Mouse (Mus musculus) kidney, postnatal 10 days (tissue): ENCODE data around the gene Defb5.
"Not testable (repeated sequence)": the region's sequence is repeated elsewhere in the genome, so short reads cannot be mapped to it uniquely, and the experiment has no call there.

ENCODE experiments used
- DNase-seq: peaks from one replicate; pipeline ENCODE4 v3.0.0; 2021; ENCODE audit warnings: mixed read lengths

Defb5 gene

DNA sequence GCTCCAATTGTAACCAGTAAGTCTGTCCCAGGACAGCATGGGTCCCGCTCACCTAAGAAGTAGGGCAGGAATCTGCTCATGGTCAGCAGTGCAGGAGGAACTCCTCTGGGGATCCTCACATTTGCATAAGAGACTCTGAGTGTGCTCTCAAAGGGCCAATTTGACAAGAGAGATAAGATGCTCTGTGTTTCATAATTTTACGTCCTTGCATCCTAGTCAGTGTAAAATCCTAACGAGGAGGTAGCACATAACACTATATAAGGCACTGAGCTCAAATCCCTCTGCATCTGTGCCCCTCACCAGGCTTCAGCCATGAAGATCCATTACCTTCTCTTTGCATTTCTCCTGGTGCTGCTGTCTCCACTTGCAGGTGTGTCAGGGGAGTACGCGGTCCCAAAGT, at the start of gene Defb5:
Gene Defb5 (plus strand): TSS at position 301 of the 400 bp plus-strand sequence.
- no peak for DNase-seq

DNA sequence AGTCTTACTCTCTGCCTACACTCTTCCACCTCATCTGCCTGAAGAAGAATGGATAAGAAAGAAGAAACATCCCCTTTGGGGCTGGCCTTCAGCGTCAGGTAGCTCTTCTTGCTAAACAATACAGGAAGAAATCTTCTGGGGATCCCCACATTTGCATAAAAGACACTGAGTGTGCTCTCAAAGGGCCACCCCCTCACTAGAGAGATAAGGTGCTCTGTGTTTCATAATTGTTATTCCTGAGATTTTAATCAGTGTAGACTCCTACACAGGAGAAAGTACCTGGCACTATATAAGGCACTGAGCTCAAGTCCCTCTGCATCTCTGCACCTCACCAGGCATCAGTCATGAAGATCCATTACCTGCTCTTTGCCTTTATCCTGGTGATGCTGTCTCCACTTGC, 22.2 kb upstream of the Defb5 start, which contains the start of gene Defb6:
Gene Defb6 (plus strand): TSS at position 318 of the 400 bp plus-strand sequence.
- no peak for DNase-seq

DNA sequence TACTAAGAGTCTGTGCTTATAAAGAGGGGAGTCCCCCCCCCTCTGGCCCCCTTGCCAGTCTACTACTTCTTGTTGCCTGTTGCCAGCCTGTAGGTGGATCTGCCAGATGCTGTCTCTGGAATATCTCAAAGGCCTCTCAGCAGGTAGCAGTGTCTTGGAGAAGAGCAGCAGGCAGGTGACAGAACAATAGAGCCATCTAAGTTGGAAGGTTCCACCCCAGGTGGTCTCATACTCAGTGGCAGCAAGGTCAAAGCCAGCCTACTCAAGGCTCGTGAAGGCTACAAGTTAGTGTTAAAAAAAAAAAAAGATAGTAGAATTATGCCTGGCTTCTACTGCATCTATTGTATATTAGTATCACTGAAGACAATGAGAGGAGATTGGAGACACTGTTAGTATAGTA, 9.3 kb upstream of the Defb5 start:
- DNase-seq, result no peak

DNA sequence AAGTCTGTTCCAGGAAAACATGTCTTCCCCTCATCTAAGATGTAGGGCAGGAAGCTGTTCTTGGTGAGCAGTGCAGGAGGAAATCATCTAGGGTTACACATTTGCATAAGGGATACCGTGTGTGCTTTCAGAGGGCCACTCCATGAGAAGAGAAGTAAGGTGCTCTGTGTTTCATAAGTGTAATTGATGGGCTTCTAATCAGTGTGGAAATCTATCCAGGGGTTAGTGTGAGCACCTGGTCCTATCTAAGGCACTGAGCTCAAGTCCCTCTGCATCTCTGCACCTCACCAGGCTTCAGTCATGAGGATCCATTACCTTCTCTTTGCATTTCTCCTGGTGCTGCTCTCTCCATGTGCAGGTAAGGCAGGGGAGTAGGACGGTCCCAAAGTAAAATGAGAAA, 7.8 kb upstream of the Defb5 start, which contains the start of gene Defb46:
Gene Defb46 (plus strand): TSS at position 301 of the 400 bp plus-strand sequence.
- no peak for DNase-seq

DNA sequence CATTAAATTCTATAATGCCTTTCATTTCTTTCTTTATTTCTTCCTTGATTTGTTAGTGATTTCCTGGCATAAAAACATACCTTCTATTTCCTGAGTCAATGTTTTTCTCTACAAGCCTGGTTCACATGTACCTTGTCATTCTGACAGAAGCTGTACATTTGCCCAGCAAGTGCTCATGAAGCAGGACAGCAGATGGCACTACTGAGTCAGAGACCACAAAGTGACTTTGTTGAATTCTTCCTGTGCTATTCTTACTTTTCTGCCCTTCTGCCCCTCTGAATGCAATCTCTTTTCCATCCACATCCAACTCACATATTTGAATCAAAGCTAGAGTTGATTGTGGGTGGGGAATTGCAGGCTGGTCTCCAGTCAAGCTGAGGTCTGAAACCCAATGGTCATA, 10.8 kb downstream of the Defb5 start:
- DNase-seq, result no peak

DNA sequence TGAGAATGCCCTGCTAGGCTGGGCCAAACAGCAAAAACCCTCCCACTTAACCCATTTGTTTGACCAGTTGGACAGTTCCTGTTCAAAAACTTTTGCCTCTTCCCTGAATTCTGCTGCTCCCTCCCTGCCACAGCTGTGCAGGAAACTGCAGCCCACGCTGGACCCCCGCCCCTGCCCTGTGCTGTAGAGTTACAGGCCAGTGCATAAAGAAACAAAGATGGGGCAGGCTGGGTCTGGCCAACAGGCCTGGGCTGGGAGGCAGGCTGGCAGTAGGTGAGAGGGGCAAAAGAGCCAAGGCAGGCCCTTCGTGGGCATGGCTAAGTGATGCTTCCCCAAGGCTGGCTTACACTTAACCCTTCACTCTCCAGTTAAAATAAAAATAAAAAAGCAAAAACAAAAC, 12.3 kb downstream of the Defb5 start:
- DNase-seq, result no peak

DNA sequence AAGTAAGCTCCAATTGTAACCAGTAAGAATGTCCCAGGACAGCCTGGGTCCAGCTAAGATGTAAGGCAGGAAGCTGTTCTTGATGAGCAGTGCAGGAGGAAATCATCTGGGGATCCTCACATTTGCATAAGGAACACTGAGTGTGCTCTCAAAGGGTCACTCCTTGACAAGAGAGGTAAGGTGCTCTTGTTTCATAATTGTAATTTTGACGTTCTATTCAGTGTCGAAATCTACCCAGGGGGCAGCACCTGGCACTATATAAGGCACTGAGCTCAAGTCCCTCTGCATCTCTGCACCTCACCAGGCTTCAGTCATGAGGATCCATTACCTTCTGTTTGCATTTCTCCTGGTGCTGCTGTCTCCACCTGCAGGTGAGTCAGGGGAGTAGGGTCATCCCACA, 45.7 kb downstream of the Defb5 start, which contains the start of gene Defb3:
Gene Defb3 (plus strand): TSS at position 301 of the 400 bp plus-strand sequence.
- DNase-seq, result not testable (repeated sequence)

DNA sequence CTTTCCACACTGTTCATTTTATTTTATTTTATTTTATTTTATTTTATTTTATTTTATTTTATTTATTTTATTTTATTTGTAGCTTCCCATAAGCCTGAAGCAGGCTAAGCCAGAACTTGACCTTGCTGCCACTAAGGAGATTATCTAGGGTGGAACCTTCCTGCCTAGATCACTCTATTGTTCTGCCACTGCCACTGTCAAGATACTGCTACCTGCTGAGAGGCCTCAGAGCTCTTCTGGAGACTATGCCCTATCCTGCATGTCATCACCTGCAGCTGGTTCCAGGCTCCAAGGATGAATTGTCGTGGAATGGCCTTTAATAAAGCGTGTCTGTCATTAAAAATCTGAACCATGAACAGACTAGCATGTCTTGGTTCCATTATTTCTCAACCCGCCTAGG, 51.0 kb downstream of the Defb5 start:
- DNase-seq, result not testable (repeated sequence)
